Mouse (Mus musculus) midbrain, embryonic 16.5 days (tissue): Measurements from ENCODE around the gene Incenp. TPM values are rescaled to one million over a fixed set of nuclear protein-coding genes. Genes with fewer than 3 reads are reported as not detected.
"Not testable (repeated sequence)": the region's sequence is repeated elsewhere in the genome, so short reads cannot be mapped to it uniquely, and the experiment has no call there.

Experiments
- ATAC-seq: fragments of 200-750 bp; cut with Nextera tagmentation; 2 replicates; pipeline ENCODE4 v1.8.0; 2017; ENCODE audit warnings: moderate TSS enrichment
- H3K27ac ChIP-seq: fragments of 300-500 bp; sonication (generic); 2 replicates; pipeline ENCODE4 v1.5.1; 2014; ENCODE audit warnings: mild to moderate bottlenecking, low read length, mixed read lengths
- H3K27me3 ChIP-seq: fragments of 300-500 bp; sonication (generic); 2 replicates; pipeline ENCODE4 v1.6.1; 2014; ENCODE audit warnings: low read depth, low read length, mixed read lengths; ENCODE audit not compliant: control insufficient read depth, insufficient read depth
- H3K36me3 ChIP-seq: fragments of 300-500 bp; sonication (generic); 2 replicates; pipeline ENCODE4 v1.6.1; 2014; ENCODE audit warnings: mild to moderate bottlenecking, low read length, moderate library complexity, mixed read lengths; ENCODE audit not compliant: control insufficient read depth, insufficient read depth
- H3K4me1 ChIP-seq: fragments of 300-500 bp; sonication (generic); 2 replicates; pipeline ENCODE4 v1.6.1; 2014; ENCODE audit warnings: mild to moderate bottlenecking, low read length, mixed read lengths; ENCODE audit not compliant: control insufficient read depth, insufficient read depth
- H3K4me2 ChIP-seq: fragments of 300-500 bp; sonication (generic); 2 replicates; pipeline ENCODE4 v1.6.1; 2014; ENCODE audit warnings: mild to moderate bottlenecking, low read length, mixed read lengths
- H3K4me3 ChIP-seq: fragments of 300-500 bp; sonication (generic); 2 replicates; pipeline ENCODE4 v1.5.1; 2014; ENCODE audit warnings: low read depth, mild to moderate bottlenecking, low read length, moderate library complexity, mixed read lengths
- H3K9ac ChIP-seq: fragments of 300-500 bp; sonication (generic); 2 replicates; pipeline ENCODE4 v1.6.1; 2014; ENCODE audit warnings: low read depth, low read length, mixed read lengths
- H3K9me3 ChIP-seq: fragments of 300-500 bp; sonication (generic); replicated peaks from 2 replicates; pipeline ENCODE4 v1.6.1; 2014; ENCODE audit warnings: mild to moderate bottlenecking, low read length, mixed read lengths; ENCODE audit not compliant: control insufficient read depth, poor library complexity, severe bottlenecking
- WGBS: fragments of 180-500 bp; shearing (Covaris S2); extraction: QIAGEN DNeasy Blood & Tissue Kit; methylation state at CpG from one replicate; pipeline ENCODE4 v1.1.7; 2014; 5-methylcytosine and 5-hydroxymethylcytosine counted together
- microRNA-seq: library from miRNA; unstranded; fragments of <30 nt; microRNA quantifications from one replicate; pipeline ENCODE4, GENCODE M21; 2017
- polyA plus RNA-seq: library from polyadenylated mRNA; unstranded; fragments of >200 nt; fragmentation: Nextera tagmentation; extraction: Ambion mirVana; gene quantifications from 2 replicates; pipeline ENCODE4 v1.2.1, GENCODE M21; 2015

The Incenp gene
- polyA plus RNA-seq, 1 experiment from 2014 or later = 20.0 TPM

- not testable (repeated sequence) for H3K4me1 ChIP-seq, H3K27me3 ChIP-seq, H3K9me3 ChIP-seq, H3K27ac ChIP-seq, H3K36me3 ChIP-seq, H3K4me2 ChIP-seq, ATAC-seq, H3K4me3 ChIP-seq, H3K9ac ChIP-seq
- 92% methylated on average over 2 of the region's 3 CpGs for WGBS
These were observed 38.5 kb downstream of the Incenp start for GRCm38 (mm10) chr19:9860821-9861220.

- H3K27me3 ChIP-seq, H3K9ac ChIP-seq, H3K27ac ChIP-seq, H3K4me1 ChIP-seq, H3K36me3 ChIP-seq, H3K4me3 ChIP-seq, H3K9me3 ChIP-seq, ATAC-seq, H3K4me2 ChIP-seq: not testable (repeated sequence)
- WGBS = 52% methylated on average over 3 of the region's 3 CpGs
These were observed 49.8 kb downstream of the Incenp start for GRCm38 (mm10) chr19:9849368-9850075.

GRCm38 (mm10) chr19:9847262-9847661 lies 52.1 kb downstream of the Incenp start, which contains the start of gene Scgb2a2:
TSS of gene Scgb2a2 (plus strand) at chr19:9847562.
- H3K36me3 ChIP-seq = no peaks in the 10 kb centered on the region

GRCm38 (mm10) chr19:9837341-9837715 lies 62.0 kb downstream of the Incenp start:
- H3K27ac ChIP-seq = no peak overlapping the region
- no peaks in the 10 kb centered on the region for H3K4me1 ChIP-seq
- peak; percentile 88 for ATAC-seq
- H3K9me3 ChIP-seq = no peaks in the 10 kb centered on the region
- WGBS = 54% methylated on average over 2 of the region's 2 CpGs
- no peaks in the 10 kb centered on the region for H3K27me3 ChIP-seq
- H3K4me3 ChIP-seq = no peak overlapping the region
- H3K36me3 ChIP-seq = no peaks in the 10 kb centered on the region
- no peak overlapping the region for H3K4me2 ChIP-seq
- H3K9ac ChIP-seq = no peak overlapping the region

More at GRCm38 (mm10) chr19:9847262-9847661, 52.1 kb downstream of the Incenp start, which contains the start of gene Scgb2a2:
- H3K9me3 ChIP-seq = no peaks in the 10 kb centered on the region
- H3K27me3 ChIP-seq = no peaks in the 10 kb centered on the region
- no peak for ATAC-seq
- H3K27ac ChIP-seq = no peak within 1 kb of the TSS
- H3K4me2 ChIP-seq = no peak within 1 kb of the TSS
- WGBS = 86% methylated on average over 2 of the region's 2 CpGs
- H3K4me1 ChIP-seq = no peaks in the 10 kb centered on the region
- no peak within 1 kb of the TSS for H3K9ac ChIP-seq
- no peak within 1 kb of the TSS for H3K4me3 ChIP-seq

GRCm38 (mm10) chr19:9836581-9837340 lies 62.6 kb downstream of the Incenp start:
- H3K36me3 ChIP-seq, H3K27me3 ChIP-seq, H3K9ac ChIP-seq, H3K27ac ChIP-seq, H3K9me3 ChIP-seq, H3K4me1 ChIP-seq: not testable (repeated sequence)
- peak; percentile 97 for ATAC-seq
- Histone ChIP-seq H3K4me2 (peak overlapping the region; percentile 37), H3K4me3 (peak overlapping the region; percentile 28)
- 13% methylated on average over 18 of the region's 21 CpGs for WGBS

Small RNA genes lying within 50 kb of the gene (microRNA-seq; reads per million reads assigned to microRNA genes)
- gene Gm22369 (not detected), gene Gm24484 (not detected)

Other genes starting within 250 kb of the Incenp start
- gene Scgb2a2, start 52.0 kb downstream of the Incenp start, polyA plus RNA-seq = not detected in 2 replicates
- 1,587 and 1,694 TPM in 2 replicates for gene Fth1, start 81.0 kb upstream of the Incenp start, polyA plus RNA-seq
- gene Best1, start 102.1 kb upstream of the Incenp start, polyA plus RNA-seq = 2.9 TPM in 2 replicates
- gene Rab3il1, start 102.1 kb upstream of the Incenp start, polyA plus RNA-seq = 21.4 and 21.8 TPM in 2 replicates
- 31.6 and 38.2 TPM in 2 replicates for gene Fads3, start 142.0 kb upstream of the Incenp start, polyA plus RNA-seq
- gene Fads2, start 202.2 kb upstream of the Incenp start, polyA plus RNA-seq = 215 and 256 TPM in 2 replicates